Mouse (Mus musculus) limb, embryonic 11.5 days (tissue): ENCODE data around the gene Maml2. TPM values are rescaled to one million over a fixed set of nuclear protein-coding genes. Genes with fewer than 3 reads are reported as not detected.
A peak's percentile ranks its signal among the peaks of the same experiment; 100 is the strongest.

ENCODE experiments used
- ATAC-seq: fragments of 200-750 bp; cut with Nextera tagmentation; 2 replicates; pipeline ENCODE4 v1.8.0; 2017; ENCODE audit warnings: low read depth; ENCODE audit not compliant: insufficient number of reproducible peaks, low FRiP score, low TSS enrichment
- DNase-seq: peaks from one replicate; pipeline ENCODE4 v3.0.0-alpha.2; 2015; ENCODE audit warnings: low spot score
- H3K27ac ChIP-seq: fragments of 300-500 bp; sonication (generic); replicated peaks from 2 replicates; pipeline ENCODE4 v1.5.1; 2014; ENCODE audit warnings: low read depth, mild to moderate bottlenecking, low read length
- H3K27me3 ChIP-seq: fragments of 300-500 bp; sonication (generic); 2 replicates; pipeline ENCODE4 v1.6.1; 2014; ENCODE audit warnings: mild to moderate bottlenecking, low read length, mixed read lengths; ENCODE audit not compliant: control insufficient read depth, insufficient read depth
- H3K36me3 ChIP-seq: fragments of 300-500 bp; sonication (generic); 2 replicates; pipeline ENCODE4 v1.6.1; 2014; ENCODE audit warnings: mild to moderate bottlenecking, low read length, moderate library complexity, mixed read lengths; ENCODE audit not compliant: control insufficient read depth, insufficient read depth
- H3K4me1 ChIP-seq: fragments of 300-500 bp; sonication (generic); 2 replicates; pipeline ENCODE4 v1.6.1; 2014; ENCODE audit warnings: low read length, mixed read lengths; ENCODE audit not compliant: control insufficient read depth, insufficient read depth
- H3K4me2 ChIP-seq: fragments of 300-500 bp; sonication (generic); 2 replicates; pipeline ENCODE4 v1.6.1; 2014; ENCODE audit warnings: low read depth, mild to moderate bottlenecking, moderate library complexity; ENCODE audit not compliant: severe bottlenecking
- H3K4me3 ChIP-seq: fragments of 300-500 bp; sonication (generic); 2 replicates; pipeline ENCODE4 v1.5.1; 2014; ENCODE audit warnings: low read depth, low read length
- H3K9ac ChIP-seq: fragments of 300-500 bp; sonication (generic); 2 replicates; pipeline ENCODE4 v1.6.1; 2014; ENCODE audit warnings: mild to moderate bottlenecking, low read length
- H3K9me3 ChIP-seq: fragments of 300-500 bp; sonication (generic); 2 replicates; pipeline ENCODE4 v1.6.1; 2016; ENCODE audit warnings: low read length; ENCODE audit not compliant: control insufficient read depth
- WGBS: fragments of 180-500 bp; shearing (Covaris S2); extraction: QIAGEN DNeasy Blood & Tissue Kit; methylation state at CpG from one replicate; pipeline ENCODE4 v1.1.7; 2014; 5-methylcytosine and 5-hydroxymethylcytosine counted together
- polyA plus RNA-seq: library from polyadenylated mRNA; unstranded; fragments of >200 nt; fragmentation: Nextera tagmentation; extraction: Ambion mirVana; gene quantifications from 2 replicates; pipeline ENCODE4 v1.2.1, GENCODE M21; 2014

Gene Maml2
- polyA plus RNA-seq, 1 experiment from 2014 or later, result 9.3 TPM

- Histone ChIP-seq H3K9ac (no peak overlapping the region), H3K27me3 (no peaks in the 10 kb centered on the region), H3K4me2 (no peak overlapping the region), H3K27ac (no peak overlapping the region), H3K36me3 (no peaks in the 10 kb centered on the region), H3K4me1 (no peaks in the 10 kb centered on the region), H3K4me3 (no peak overlapping the region), H3K9me3 (peaks cover 4% of the 10 kb centered on the region; the same call in 1 of the 2 replicates)
- ATAC-seq, result no peak
- WGBS, result 96% methylated on average over 3 of the region's 3 CpGs
- DNase-seq, result no peak
Measured at GRCm38 (mm10) chr9:13572847-13573246, 275.1 kb downstream of the Maml2 start.

- no peaks in the 10 kb centered on the region for H3K36me3 ChIP-seq
- no peak overlapping the region for H3K4me2 ChIP-seq
- H3K27me3 ChIP-seq, result no peaks in the 10 kb centered on the region
- ATAC-seq (no peak), DNase-seq (no peak)
- H3K27ac ChIP-seq, result no peak overlapping the region
- peaks cover 4% of the 10 kb centered on the region; the same call in 1 of the 2 replicates for H3K9me3 ChIP-seq
- no peak overlapping the region for H3K9ac ChIP-seq
- no peaks in the 10 kb centered on the region for H3K4me1 ChIP-seq
- no peak overlapping the region for H3K4me3 ChIP-seq
- WGBS, result 81% methylated on average over 5 of the region's 5 CpGs
Measured at GRCm38 (mm10) chr9:13574059-13574458, 276.3 kb downstream of the Maml2 start.

- Histone ChIP-seq H3K4me1 (no peaks in the 10 kb centered on the region), H3K27ac (no peak overlapping the region), H3K4me2 (no peak overlapping the region), H3K36me3 (no peaks in the 10 kb centered on the region), H3K9ac (no peak overlapping the region), H3K27me3 (no peaks in the 10 kb centered on the region), H3K4me3 (no peak overlapping the region), H3K9me3 (peaks cover 4% of the 10 kb centered on the region; the same call in 1 of the 2 replicates)
- WGBS, result 45% methylated on average over 2 of the region's 2 CpGs
- DNase-seq, result no peak
- no peak for ATAC-seq
Measured at GRCm38 (mm10) chr9:13574913-13575312, 277.2 kb downstream of the Maml2 start.

- 81% methylated on average over 1 of the region's 1 CpGs for WGBS
Measured at GRCm38 (mm10) chr9:13577150-13577549, 279.4 kb downstream of the Maml2 start.

GRCm38 (mm10) chr9:13581184-13581583 lies 283.4 kb downstream of the Maml2 start:
- ATAC-seq, result no peak
- no peaks in the 10 kb centered on the region for H3K27me3 ChIP-seq
- H3K9me3 ChIP-seq, result no peaks in the 10 kb centered on the region
- no peaks in the 10 kb centered on the region for H3K36me3 ChIP-seq
- no peak overlapping the region for H3K9ac ChIP-seq
- H3K4me1 ChIP-seq, result peaks cover 4% of the 10 kb centered on the region; the same call in 1 of the 2 replicates
- no peak overlapping the region for H3K4me2 ChIP-seq
- 81% methylated on average over 5 of the region's 5 CpGs for WGBS
- H3K27ac ChIP-seq, result no peak overlapping the region
- no peak for DNase-seq
- no peak overlapping the region for H3K4me3 ChIP-seq

More at GRCm38 (mm10) chr9:13577150-13577549, 279.4 kb downstream of the Maml2 start:
- DNase-seq (no peak), ATAC-seq (no peak)
- Histone ChIP-seq H3K36me3 (no peaks in the 10 kb centered on the region), H3K27ac (no peak overlapping the region), H3K9me3 (peaks cover 4% of the 10 kb centered on the region; the same call in 1 of the 2 replicates), H3K9ac (no peak overlapping the region), H3K27me3 (no peaks in the 10 kb centered on the region), H3K4me1 (no peaks in the 10 kb centered on the region), H3K4me2 (no peak overlapping the region), H3K4me3 (no peak overlapping the region)

- no peak overlapping the region for H3K9ac ChIP-seq
- H3K27me3 ChIP-seq, result no peaks in the 10 kb centered on the region
- no peak overlapping the region for H3K27ac ChIP-seq
- H3K9me3 ChIP-seq, result no peaks in the 10 kb centered on the region
- ATAC-seq, result no peak
- no peaks in the 10 kb centered on the region for H3K36me3 ChIP-seq
- H3K4me3 ChIP-seq, result no peak overlapping the region
- no peak overlapping the region for H3K4me2 ChIP-seq
- DNase-seq, result no peak
- WGBS, result 34% methylated on average over 5 of the region's 5 CpGs
- peaks cover 15% of the 10 kb centered on the region; the same call in 1 of the 2 replicates for H3K4me1 ChIP-seq
Measured at GRCm38 (mm10) chr9:13583952-13584351, 286.2 kb downstream of the Maml2 start.

GRCm38 (mm10) chr9:13584435-13584834 lies 286.7 kb downstream of the Maml2 start:
- Histone ChIP-seq H3K36me3 (no peaks in the 10 kb centered on the region), H3K9me3 (no peaks in the 10 kb centered on the region), H3K4me2 (no peak overlapping the region), H3K27me3 (no peaks in the 10 kb centered on the region), H3K4me3 (no peak overlapping the region), H3K9ac (no peak overlapping the region), H3K4me1 (peaks cover 15% of the 10 kb centered on the region; the same call in 1 of the 2 replicates), H3K27ac (no peak overlapping the region)
- ATAC-seq (no peak), DNase-seq (no peak)
- 73% methylated on average over 3 of the region's 3 CpGs for WGBS

- Histone ChIP-seq H3K4me1 (peaks cover 15% of the 10 kb centered on the region; the same call in 1 of the 2 replicates), H3K27ac (0 out of 2 replicates have a peak overlapping the region, but pooled peaks have one; percentile 21), H3K4me2 (no peak overlapping the region), H3K4me3 (no peak overlapping the region), H3K9me3 (no peaks in the 10 kb centered on the region), H3K27me3 (no peaks in the 10 kb centered on the region), H3K36me3 (no peaks in the 10 kb centered on the region), H3K9ac (no peak overlapping the region)
- 62% methylated on average over 9 of the region's 9 CpGs for WGBS
- ATAC-seq, result no peak
- DNase-seq, result no peak
Measured at GRCm38 (mm10) chr9:13587085-13587933, 289.6 kb downstream of the Maml2 start.
